Mouse (Mus musculus) kidney, adult 2 months (tissue): Measurements from ENCODE around the gene Serpinb3a. TPM values are rescaled to one million over a fixed set of nuclear protein-coding genes. Genes with fewer than 3 reads are reported as not detected.
"Not testable (repeated sequence)": the region's sequence is repeated elsewhere in the genome, so short reads cannot be mapped to it uniquely, and the experiment has no call there.

Source experiments
- DNase-seq: peaks from one replicate; pipeline ENCODE4 v3.0.0; 2021
- H3K27ac ChIP-seq: fragments of 200-500 bp; 2 replicates; pipeline ENCODE4 v1.5.1; 2012; ENCODE audit warnings: low read depth, low read length, control low read depth, inconsistent platforms; ENCODE audit not compliant: insufficient read depth
- H3K27me3 ChIP-seq: fragments of 200-500 bp; replicated peaks from 2 replicates; pipeline ENCODE4 v1.6.1; 2012; ENCODE audit warnings: mild to moderate bottlenecking, moderate library complexity, low read length, inconsistent platforms; ENCODE audit not compliant: control insufficient read depth, insufficient read depth
- H3K36me3 ChIP-seq: fragments of 200-500 bp; 2 replicates; pipeline ENCODE4 v1.6.1; 2012; ENCODE audit warnings: mild to moderate bottlenecking, moderate library complexity, low read length, inconsistent platforms; ENCODE audit not compliant: control insufficient read depth, insufficient read depth
- H3K4me1 ChIP-seq: fragments of 200-500 bp; 2 replicates; pipeline ENCODE4 v1.6.1; 2011; ENCODE audit warnings: low read length; ENCODE audit not compliant: control insufficient read depth, insufficient read depth
- H3K4me3 ChIP-seq: fragments of 200-500 bp; 2 replicates; pipeline ENCODE4 v1.5.1; 2011; ENCODE audit warnings: mild to moderate bottlenecking, low read depth, low read length, control low read depth; ENCODE audit not compliant: insufficient read depth
- CTCF ChIP-seq: fragments of 200-500 bp; conservative IDR thresholded peaks from 2 replicates; pipeline ENCODE4 v1.5.1; 2011; ENCODE audit warnings: low read depth, mild to moderate bottlenecking, control low read depth, low read length, moderate library complexity, mixed read lengths; ENCODE audit not compliant: insufficient read depth, insufficient read length
- POLR2A ChIP-seq: fragments of 200-500 bp; IDR thresholded peaks from one replicate; pipeline ENCODE4 v1.6.1; 2011; ENCODE audit warnings: low read depth, low read length, control low read depth
- WGBS: fragments of 180-500 bp; shearing (Covaris S2); methylation state at CpG from one replicate; pipeline ENCODE4 v1.1.7; 2018; 5-methylcytosine and 5-hydroxymethylcytosine counted together
- polyA plus RNA-seq: library from polyadenylated mRNA; depleted of rRNA; stranded (reverse); fragments of >200 nt; gene quantifications from 2 replicates; pipeline ENCODE4 v1.2.3, GENCODE M21; 2012; rRNA removed

Gene Serpinb3a
- polyA plus RNA-seq, result not detected in 2 replicates

DNA sequence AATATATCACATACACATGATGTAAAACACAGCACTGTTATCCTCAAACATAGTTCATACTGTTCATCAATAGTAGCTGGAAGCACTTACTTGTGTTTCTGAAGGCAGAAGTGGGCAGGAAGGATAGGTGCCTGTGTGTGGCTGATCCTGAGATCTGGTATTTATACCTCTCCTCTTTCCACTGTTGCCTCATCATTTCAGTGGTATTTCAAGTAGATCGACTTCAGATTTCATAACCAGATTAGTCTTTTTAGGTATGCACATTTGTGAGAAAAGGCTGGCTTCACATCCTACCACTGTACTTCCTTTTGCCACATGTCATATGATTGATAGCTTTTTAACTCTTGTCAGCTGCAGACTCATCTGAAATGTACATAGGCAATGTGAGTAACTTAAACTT is at the start of gene Serpinb3a:
Serpinb3a (minus strand) TSS at position 101 of the 400 bp plus-strand sequence.
- H3K4me3 ChIP-seq, result no peak within 1 kb of the TSS
- no peaks in the 10 kb centered on the region for H3K36me3 ChIP-seq
- H3K4me1 ChIP-seq, result no peaks in the 10 kb centered on the region
- no peak for DNase-seq
- WGBS, result 79% methylated on average over 1 of the region's 1 CpGs
- TF ChIP-seq CTCF (no peak), POLR2A (no peak)
- no peak within 1 kb of the TSS for H3K27ac ChIP-seq
- H3K27me3 ChIP-seq, result no peaks in the 10 kb centered on the region

DNA sequence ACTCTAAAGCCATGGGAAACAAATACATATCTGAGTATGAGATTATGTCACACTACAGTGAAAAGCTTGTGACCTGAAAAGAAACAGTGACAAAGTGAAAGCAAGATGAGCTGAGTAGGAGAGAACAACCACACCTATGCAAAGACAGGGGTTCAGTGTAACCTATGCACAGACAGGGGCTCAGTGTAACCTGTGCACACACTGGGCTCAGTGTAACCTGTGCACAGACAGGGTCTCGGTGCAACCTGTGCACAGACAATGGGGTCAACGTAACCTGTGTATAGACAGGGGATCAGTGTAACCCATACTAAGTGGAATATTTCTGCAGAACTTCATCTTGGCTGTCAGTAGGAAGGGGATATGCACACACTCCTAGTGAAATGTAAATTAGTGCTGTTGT is 46.3 kb upstream of the Serpinb3a start:
- no peak for TF ChIP-seq CTCF
- TF ChIP-seq POLR2A, result no peak
- no peak overlapping the region for H3K27ac ChIP-seq
- 86% methylated on average over 2 of the region's 2 CpGs for WGBS

DNA sequence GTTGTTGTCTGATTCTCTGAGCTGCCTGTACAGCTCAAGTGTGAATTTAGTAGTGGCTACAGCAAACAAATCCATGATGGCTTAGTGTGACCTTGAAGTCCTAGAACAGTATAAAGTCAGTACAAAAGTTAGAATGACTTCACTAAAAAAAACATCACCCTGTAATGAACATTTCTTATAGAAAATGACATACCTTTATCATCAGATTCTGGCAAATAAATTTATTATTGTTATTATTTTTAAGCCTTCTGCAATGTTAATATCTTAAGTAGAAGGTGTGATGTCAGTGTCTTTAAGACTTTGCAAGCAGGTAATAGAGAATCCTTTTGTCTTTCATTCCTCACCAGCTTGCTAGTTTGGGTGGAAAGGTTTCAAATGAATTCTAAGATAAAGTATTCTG is 31.3 kb upstream of the Serpinb3a start, which contains the start of gene Serpinb3d:
Serpinb3d (minus strand) TSS at position 101 of the 400 bp plus-strand sequence.
- H3K36me3 ChIP-seq, result no peaks in the 10 kb centered on the region
- no peaks in the 10 kb centered on the region for H3K27me3 ChIP-seq
- H3K4me1 ChIP-seq, result no peaks in the 10 kb centered on the region
- DNase-seq, result no peak
- TF ChIP-seq POLR2A (no peak), CTCF (no peak)
- no peak within 1 kb of the TSS for H3K27ac ChIP-seq
- H3K4me3 ChIP-seq, result no peak within 1 kb of the TSS

More for the DNA sequence above, 46.3 kb upstream of the Serpinb3a start:
- Histone ChIP-seq H3K4me1 (no peaks in the 10 kb centered on the region), H3K4me3 (no peak overlapping the region), H3K27me3 (no peaks in the 10 kb centered on the region), H3K36me3 (no peaks in the 10 kb centered on the region)
- DNase-seq, result no peak

DNA sequence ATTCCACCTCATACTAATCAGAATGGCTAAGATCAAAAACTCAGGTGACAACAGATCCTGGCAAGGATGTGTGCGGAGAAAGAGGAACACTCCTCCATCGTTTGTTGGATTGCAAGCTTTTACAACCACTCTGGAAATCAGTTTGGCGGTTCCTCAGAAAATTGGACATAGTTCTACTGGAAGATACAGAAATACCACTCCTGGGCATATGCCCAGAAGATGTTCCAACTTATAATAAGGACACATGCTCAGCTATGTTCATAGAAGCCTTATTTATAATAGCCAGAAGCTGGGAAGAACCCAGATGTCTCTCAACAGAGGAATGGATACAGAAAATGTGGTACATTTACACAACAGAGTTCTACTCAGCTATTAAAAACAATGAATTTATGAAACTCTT is 17.9 kb downstream of the Serpinb3a start:
- 81% methylated on average over 3 of the region's 3 CpGs for WGBS
- not testable (repeated sequence) for DNase-seq, H3K27ac ChIP-seq, H3K27me3 ChIP-seq, H3K36me3 ChIP-seq, H3K4me1 ChIP-seq, H3K4me3 ChIP-seq

DNA sequence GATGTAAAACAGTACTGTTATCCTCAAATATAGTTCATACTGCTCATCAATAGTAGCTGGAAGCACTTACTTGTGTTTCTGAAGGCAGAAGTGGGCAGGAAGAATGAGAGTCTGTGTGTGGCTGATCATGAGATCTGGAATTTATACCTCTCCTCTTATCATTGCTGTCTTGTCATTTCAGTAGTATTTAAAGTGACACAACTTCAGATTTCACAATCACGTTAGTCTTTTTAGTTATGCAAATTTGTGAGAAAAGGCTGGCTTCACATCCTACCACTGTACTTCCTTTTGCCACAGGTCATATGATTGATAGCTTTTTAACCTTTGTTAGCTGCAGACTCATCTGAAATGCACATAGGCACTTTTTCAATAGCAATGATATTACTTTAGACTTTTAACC is 26.2 kb downstream of the Serpinb3a start:
- WGBS, result 53% methylated on average over 1 of the region's 1 CpGs
- no peak for TF ChIP-seq POLR2A
- no peak for TF ChIP-seq CTCF
- no peak overlapping the region for H3K27ac ChIP-seq
- H3K36me3 ChIP-seq, result no peaks in the 10 kb centered on the region
- H3K4me3 ChIP-seq, result no peak overlapping the region
- H3K27me3 ChIP-seq, result no peaks in the 10 kb centered on the region
- DNase-seq, result no peak
- H3K4me1 ChIP-seq, result no peaks in the 10 kb centered on the region

DNA sequence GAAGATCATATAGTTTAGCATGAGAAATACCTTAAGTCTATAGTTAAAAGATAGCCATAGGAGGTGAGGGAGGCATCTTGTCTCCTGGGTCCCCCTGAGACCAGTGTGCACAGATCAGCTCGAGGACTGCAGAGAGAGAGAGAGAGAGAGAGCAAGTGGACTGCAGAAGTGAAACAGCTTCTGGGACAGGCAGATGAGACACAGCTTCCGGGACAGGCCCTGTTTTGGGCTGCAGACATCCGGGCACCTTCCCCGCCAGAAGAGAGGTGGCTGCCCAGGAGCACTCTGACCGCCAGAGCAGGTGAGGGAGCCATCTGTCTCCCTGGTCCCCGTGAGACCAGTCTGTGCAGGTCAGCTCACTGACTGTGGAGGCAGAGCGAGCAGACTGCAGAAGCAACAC is 36.9 kb downstream of the Serpinb3a start:
- TF ChIP-seq CTCF (no peak), POLR2A (no peak)
- no peak overlapping the region for H3K27ac ChIP-seq
- no peaks in the 10 kb centered on the region for H3K4me1 ChIP-seq
- H3K36me3 ChIP-seq, result no peaks in the 10 kb centered on the region
- H3K4me3 ChIP-seq, result no peak overlapping the region
- H3K27me3 ChIP-seq, result no peaks in the 10 kb centered on the region
- WGBS, result 76% methylated on average over 7 of the region's 7 CpGs
- DNase-seq, result no peak

DNA sequence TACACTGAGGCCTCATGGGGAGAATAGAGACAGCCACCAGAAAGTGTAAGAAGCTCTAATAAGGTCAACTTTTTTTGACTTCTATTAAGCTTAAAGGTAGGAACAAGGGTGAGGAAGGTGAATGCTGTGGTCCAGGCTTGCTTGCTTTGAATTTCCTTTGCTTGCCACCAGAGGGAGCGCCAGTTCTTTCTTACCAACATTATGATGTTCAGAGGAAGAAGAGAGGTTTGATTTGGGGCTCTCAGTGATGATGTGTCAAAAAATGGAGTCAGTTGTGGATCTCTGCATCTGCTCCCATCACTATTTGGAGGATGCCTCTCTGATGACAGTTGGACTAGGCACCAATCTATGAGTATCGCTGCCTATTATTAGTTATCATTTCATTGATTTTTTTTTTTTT is 37.6 kb downstream of the Serpinb3a start:
- no peak overlapping the region for H3K27ac ChIP-seq
- peak; percentile 5 for DNase-seq
- TF ChIP-seq CTCF, result peak; percentile 46
- TF ChIP-seq POLR2A, result no peak
- no peaks in the 10 kb centered on the region for H3K36me3 ChIP-seq
- WGBS, result 47% methylated on average over 2 of the region's 2 CpGs
- H3K4me3 ChIP-seq, result no peak overlapping the region
- no peaks in the 10 kb centered on the region for H3K27me3 ChIP-seq
- no peaks in the 10 kb centered on the region for H3K4me1 ChIP-seq

DNA sequence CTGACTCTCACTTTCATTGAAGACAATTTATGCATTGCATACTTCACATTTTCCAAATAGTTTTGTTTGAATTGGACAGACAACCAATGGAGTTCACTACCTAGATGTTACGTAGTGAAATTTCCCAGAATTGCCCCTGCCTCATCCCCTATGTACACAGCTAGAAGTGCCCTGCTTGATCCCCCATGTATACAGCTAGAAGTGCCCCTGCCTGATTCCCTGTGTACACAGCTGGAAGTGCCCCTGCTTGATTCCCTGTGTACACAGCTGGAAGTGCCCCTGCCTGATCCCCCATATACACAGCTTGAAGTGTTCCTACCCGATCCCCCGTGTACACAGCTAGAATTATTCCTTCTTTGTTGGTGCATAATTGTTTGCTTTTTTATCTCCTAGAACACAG is 45.8 kb downstream of the Serpinb3a start:
- TF ChIP-seq CTCF, result no peak
- no peak for TF ChIP-seq POLR2A
- no peak overlapping the region for H3K4me3 ChIP-seq
- 83% methylated on average over 3 of the region's 3 CpGs for WGBS
- no peak overlapping the region for H3K27ac ChIP-seq
- DNase-seq, result no peak
- no peaks in the 10 kb centered on the region for H3K36me3 ChIP-seq
- no peaks in the 10 kb centered on the region for H3K4me1 ChIP-seq
- H3K27me3 ChIP-seq, result no peaks in the 10 kb centered on the region
